Mouse (Mus musculus) stomach, embryonic 16.5 days (tissue): ENCODE data around the gene Nudt17. TPM values are rescaled to one million over a fixed set of nuclear protein-coding genes. Genes with fewer than 3 reads are reported as not detected.

ENCODE experiments used
- ATAC-seq: fragments of 200-750 bp; cut with Nextera tagmentation; 2 replicates; pipeline ENCODE4 v1.8.0; 2017; ENCODE audit warnings: moderate number of reproducible peaks, moderate TSS enrichment; ENCODE audit not compliant: insufficient read depth, low FRiP score
- H3K27ac ChIP-seq: fragments of 300-500 bp; sonication (generic); 2 replicates; pipeline ENCODE4 v1.5.1; 2014; ENCODE audit warnings: low read length
- H3K27me3 ChIP-seq: fragments of 300-500 bp; sonication (generic); 2 replicates; pipeline ENCODE4 v1.6.1; 2014; ENCODE audit warnings: low read length, control low read depth, mixed read lengths; ENCODE audit not compliant: control insufficient read depth, insufficient read depth
- H3K36me3 ChIP-seq: fragments of 300-500 bp; sonication (generic); 2 replicates; pipeline ENCODE4 v1.6.1; 2014; ENCODE audit warnings: low read length; ENCODE audit not compliant: control insufficient read depth, insufficient read depth
- H3K4me1 ChIP-seq: fragments of 300-500 bp; sonication (generic); 2 replicates; pipeline ENCODE4 v1.6.1; 2014; ENCODE audit warnings: low read length, control low read depth, mixed read lengths; ENCODE audit not compliant: control insufficient read depth, insufficient read depth
- H3K4me2 ChIP-seq: fragments of 300-500 bp; sonication (generic); 2 replicates; pipeline ENCODE4 v1.6.1; 2014; ENCODE audit warnings: low read depth, low read length, mixed read lengths
- H3K4me3 ChIP-seq: fragments of 300-500 bp; sonication (generic); replicated peaks from 2 replicates; pipeline ENCODE4 v1.5.1; 2014; ENCODE audit warnings: mild to moderate bottlenecking, low read length
- H3K9ac ChIP-seq: fragments of 300-500 bp; sonication (generic); 2 replicates; pipeline ENCODE4 v1.6.1; 2014; ENCODE audit warnings: low read length
- H3K9me3 ChIP-seq: fragments of 300-500 bp; sonication (generic); replicated peaks from 2 replicates; pipeline ENCODE4 v1.6.1; 2016; ENCODE audit warnings: low read length, control low read depth; ENCODE audit not compliant: control insufficient read depth
- WGBS: fragments of 180-500 bp; shearing (Covaris S2); extraction: QIAGEN DNeasy Blood & Tissue Kit; methylation state at CpG from one replicate; pipeline ENCODE4 v1.1.7; 2014; 5-methylcytosine and 5-hydroxymethylcytosine counted together
- polyA plus RNA-seq: library from polyadenylated mRNA; unstranded; fragments of >200 nt; fragmentation: Nextera tagmentation; extraction: Ambion mirVana; gene quantifications from 2 replicates; pipeline ENCODE4 v1.2.1, GENCODE M21; 2015

The Nudt17 gene
- polyA plus RNA-seq, 1 experiment from 2014 or later = 7.0 TPM

DNA sequence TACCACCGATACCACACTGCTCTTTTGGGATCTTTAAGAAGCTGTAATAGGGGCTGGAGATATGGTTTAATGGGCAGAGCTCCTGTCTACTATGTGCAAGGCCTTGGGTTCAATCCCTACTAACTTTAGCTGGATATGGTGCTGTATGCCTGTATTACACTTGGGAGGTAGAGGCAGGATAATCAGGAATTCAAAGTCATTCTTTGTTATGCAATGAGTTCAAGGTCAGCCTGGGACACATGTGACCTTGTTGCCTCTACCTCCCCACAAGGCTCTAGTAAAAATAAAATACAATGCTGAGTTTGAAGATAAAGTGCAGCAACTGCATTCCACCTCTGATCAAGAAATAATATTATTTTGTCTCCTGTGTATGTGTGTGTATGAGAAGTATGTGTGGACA lies 25.6 kb upstream of the Nudt17 start:
- H3K4me3 ChIP-seq = no peak overlapping the region
- no peak for ATAC-seq
- H3K36me3 ChIP-seq = no peaks in the 10 kb centered on the region
- H3K27ac ChIP-seq = no peak overlapping the region
- H3K27me3 ChIP-seq = no peaks in the 10 kb centered on the region
- H3K4me2 ChIP-seq = no peak overlapping the region
- no peak overlapping the region for H3K9ac ChIP-seq
- 90% methylated on average over 1 of the region's 1 CpGs for WGBS
- H3K9me3 ChIP-seq = no peaks in the 10 kb centered on the region
- H3K4me1 ChIP-seq = peaks cover 8% of the 10 kb centered on the region

DNA sequence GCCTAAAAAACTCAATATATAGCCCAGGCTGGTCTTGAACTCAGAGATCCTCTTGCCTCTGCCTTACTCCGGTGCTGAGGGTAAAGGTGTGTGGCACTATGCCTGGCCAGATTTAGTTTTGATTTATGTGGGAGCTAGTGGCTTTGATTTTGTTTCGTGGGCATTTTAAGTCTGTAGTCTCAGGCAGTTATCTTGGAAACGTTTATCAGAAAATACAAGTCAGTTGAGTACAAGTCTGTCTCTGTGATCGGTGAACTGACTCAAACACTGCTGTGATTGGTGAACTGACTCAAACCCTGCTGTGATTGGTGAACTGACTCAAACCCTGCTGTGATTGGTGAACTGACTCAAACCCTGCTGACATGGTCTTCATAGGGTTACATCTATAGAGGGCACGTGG lies 22.4 kb upstream of the Nudt17 start:
- Histone ChIP-seq H3K4me2 (no peak overlapping the region), H3K9me3 (no peaks in the 10 kb centered on the region), H3K4me3 (no peak overlapping the region), H3K36me3 (no peaks in the 10 kb centered on the region), H3K9ac (no peak overlapping the region), H3K27ac (no peak overlapping the region), H3K27me3 (no peaks in the 10 kb centered on the region), H3K4me1 (peaks cover 20% of the 10 kb centered on the region)
- ATAC-seq = no peak
- 69% methylated on average over 5 of the region's 5 CpGs for WGBS

DNA sequence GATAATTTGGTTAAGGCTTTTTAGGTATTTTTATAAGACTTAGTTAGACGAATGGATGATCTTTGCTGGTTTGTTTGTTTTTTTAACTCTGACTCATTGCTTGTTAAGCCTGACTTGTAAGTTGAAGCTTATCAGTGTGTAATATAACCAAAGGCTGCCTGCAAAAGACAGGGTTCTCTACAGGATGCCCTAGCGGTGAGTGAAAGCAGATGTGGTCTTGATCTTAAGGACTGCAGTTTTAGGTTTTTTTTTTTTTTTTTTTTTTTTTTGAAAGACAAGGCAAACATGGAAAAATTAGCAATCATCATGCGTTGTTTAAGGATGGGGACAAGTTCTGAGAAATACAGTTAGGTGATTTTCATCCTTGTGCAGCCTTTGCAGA lies 21.0 kb upstream of the Nudt17 start:
- H3K27me3 ChIP-seq = no peaks in the 10 kb centered on the region
- 37% methylated on average over 3 of the region's 3 CpGs for WGBS
- H3K27ac ChIP-seq = no peak overlapping the region
- no peak overlapping the region for H3K9ac ChIP-seq
- H3K4me2 ChIP-seq = no peak overlapping the region
- no peak for ATAC-seq
- no peaks in the 10 kb centered on the region for H3K36me3 ChIP-seq
- H3K4me1 ChIP-seq = peaks cover 20% of the 10 kb centered on the region
- H3K9me3 ChIP-seq = no peaks in the 10 kb centered on the region
- no peak overlapping the region for H3K4me3 ChIP-seq

DNA sequence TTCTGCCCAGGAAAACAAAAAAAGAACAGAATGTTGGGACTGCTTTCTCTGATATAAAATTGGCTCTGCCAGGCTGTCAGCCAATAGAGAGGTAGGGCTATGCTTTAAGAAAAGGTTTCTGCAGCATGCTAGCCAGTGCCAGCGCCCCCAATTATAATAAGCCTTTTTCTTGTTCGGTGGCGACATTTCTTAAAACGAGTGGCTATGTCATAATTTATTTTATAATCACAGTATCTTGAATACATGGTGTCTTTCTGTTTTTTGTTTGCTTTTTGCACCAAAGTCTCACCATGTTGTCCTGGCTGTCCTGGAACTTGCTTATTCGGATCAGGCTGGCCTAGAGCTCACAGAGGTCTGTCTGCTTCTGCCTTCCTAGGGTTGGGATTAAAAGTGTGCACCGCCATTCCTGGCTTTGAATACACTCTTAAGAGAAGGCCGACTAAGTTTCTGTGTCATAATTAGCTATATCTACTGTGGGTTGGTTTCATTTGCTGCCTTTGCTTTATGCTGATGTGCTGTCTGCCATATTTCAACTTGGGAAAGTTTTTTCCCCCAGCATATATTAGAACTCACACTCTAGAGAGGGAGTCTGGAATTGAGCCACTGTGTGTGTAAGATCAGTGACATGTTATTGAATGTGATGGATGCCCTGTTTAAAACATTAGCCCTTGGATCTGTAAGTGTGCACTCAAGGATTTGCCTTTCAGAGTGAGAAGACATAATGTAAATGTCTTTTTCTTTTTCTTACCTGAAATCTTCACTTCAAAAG lies 20.5 kb upstream of the Nudt17 start:
- Histone ChIP-seq H3K4me3 (peak overlapping the region; percentile 99), H3K4me1 (peaks cover 20% of the 10 kb centered on the region), H3K36me3 (no peaks in the 10 kb centered on the region), H3K4me2 (peak overlapping the region; percentile 69), H3K9ac (peak overlapping the region; percentile 94; the same call in 1 of the 2 replicates), H3K27ac (peak overlapping the region; percentile 79), H3K27me3 (no peaks in the 10 kb centered on the region), H3K9me3 (no peaks in the 10 kb centered on the region)
- WGBS = 43% methylated on average over 7 of the region's 7 CpGs
- no peak for ATAC-seq

DNA sequence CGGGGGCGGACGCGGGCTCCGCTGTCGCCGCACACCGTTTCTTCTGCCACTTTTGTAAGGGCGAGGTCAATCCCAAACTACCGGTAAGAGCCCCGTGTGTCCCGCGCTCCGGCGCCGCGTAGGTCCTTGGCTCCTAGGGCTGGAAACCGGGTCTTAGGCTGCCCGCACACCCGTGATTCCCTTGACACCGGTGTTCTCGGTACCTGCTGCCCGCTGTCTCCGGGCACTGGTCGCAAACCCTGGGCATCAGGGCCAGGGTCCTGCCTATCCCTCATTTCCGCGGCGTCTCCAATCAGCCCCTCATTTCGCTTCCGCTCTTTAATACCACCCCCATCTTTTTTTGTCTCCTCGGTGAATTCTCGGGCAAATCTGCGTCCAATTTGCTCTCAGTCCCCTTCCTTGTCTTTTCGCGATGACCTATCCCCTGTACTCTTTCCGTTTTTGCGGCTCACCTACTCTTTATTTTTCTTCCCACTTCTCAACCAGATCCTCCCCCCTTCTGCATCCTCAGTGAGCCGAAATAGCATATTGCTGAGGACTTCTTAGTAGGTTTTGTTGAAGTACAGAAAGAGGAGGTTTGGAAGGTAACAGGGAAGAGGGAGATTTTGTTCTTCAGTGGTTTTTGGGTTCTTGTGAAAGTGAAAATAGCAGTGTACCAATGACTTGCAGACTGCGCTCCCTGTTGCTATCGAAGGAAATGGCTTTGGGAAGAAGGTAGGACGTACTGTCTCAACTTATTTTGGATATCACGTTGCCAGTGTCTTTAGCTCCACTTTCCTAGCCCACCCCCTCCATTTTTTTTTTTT lies 19.7 kb upstream of the Nudt17 start:
- Histone ChIP-seq H3K4me3 (peak overlapping the region; percentile 99), H3K27me3 (no peaks in the 10 kb centered on the region), H3K9ac (peak overlapping the region; percentile 94), H3K27ac (peak overlapping the region; percentile 79), H3K36me3 (peaks cover 6% of the 10 kb centered on the region; the same call in 1 of the 2 replicates), H3K4me2 (peak overlapping the region; percentile 69), H3K4me1 (peaks cover 20% of the 10 kb centered on the region), H3K9me3 (no peaks in the 10 kb centered on the region)
- under 1% methylated on average over 38 of the region's 42 CpGs for WGBS
- ATAC-seq = peak; percentile 45

DNA sequence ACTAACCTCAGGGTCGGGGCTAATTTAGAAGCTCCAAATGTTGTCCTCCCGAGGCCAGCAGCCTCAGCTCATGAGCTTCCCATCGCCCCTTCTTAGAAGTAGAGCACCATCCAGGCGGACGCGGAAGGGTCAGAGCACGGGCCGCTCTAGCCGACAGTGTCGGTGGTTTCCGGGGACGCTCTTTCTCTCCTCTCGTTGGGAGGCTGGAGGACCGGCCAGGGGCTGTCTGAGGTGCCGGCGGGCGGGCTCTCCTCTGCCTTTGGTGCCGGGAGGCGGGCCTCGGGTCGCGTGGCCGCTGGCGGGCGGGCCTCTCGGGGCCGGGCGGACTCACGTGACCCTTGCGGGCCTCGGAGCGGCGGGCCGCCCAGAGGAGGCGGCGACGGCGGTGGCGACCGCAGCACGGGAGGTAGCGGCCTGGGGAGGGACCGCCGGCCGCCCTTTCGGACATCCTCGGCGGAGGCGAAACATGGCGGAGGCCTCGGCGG lies 19.0 kb upstream of the Nudt17 start, which contains the start of the genes Polr3c and Rnf115:
TSS of gene Polr3c (minus strand) at position 286 of the 485 bp plus-strand sequence.
TSS of gene Rnf115 (plus strand) at position 322 of the 485 bp plus-strand sequence.
- peaks cover 6% of the 10 kb centered on the region; the same call in 1 of the 2 replicates for H3K36me3 ChIP-seq
- H3K9ac ChIP-seq = peak within 1 kb of the TSS; percentile 94
- H3K9me3 ChIP-seq = no peaks in the 10 kb centered on the region
- H3K4me2 ChIP-seq = peak within 1 kb of the TSS; percentile 74
- ATAC-seq = peak; percentile 99
- no peaks in the 10 kb centered on the region for H3K27me3 ChIP-seq
- H3K4me3 ChIP-seq = peak within 1 kb of the TSS; percentile 99
- WGBS = under 1% methylated on average over 45 of the region's 52 CpGs
- peak within 1 kb of the TSS; percentile 79 for H3K27ac ChIP-seq
- H3K4me1 ChIP-seq = peaks cover 20% of the 10 kb centered on the region

DNA sequence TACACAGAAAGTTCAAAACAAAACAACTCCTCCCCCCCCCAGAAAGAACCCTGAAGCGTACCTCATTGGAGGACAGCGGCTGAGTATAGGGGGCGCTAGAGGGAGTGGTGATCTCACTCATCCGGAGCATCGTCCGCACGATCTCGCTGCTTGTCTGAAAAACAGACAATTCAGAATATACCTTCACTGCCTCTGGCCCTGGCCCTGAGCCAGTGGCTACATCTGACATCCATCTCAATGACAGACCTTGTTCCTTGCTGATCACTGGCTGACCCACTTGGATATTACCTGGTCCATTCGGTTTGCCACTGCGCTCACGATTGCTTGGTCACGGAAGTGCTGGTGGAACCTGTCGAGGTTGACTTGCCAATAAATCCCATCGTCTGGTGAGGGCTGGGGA lies 10.8 kb upstream of the Nudt17 start:
- H3K36me3 ChIP-seq = peaks cover 20% of the 10 kb centered on the region
- ATAC-seq = no peak

DNA sequence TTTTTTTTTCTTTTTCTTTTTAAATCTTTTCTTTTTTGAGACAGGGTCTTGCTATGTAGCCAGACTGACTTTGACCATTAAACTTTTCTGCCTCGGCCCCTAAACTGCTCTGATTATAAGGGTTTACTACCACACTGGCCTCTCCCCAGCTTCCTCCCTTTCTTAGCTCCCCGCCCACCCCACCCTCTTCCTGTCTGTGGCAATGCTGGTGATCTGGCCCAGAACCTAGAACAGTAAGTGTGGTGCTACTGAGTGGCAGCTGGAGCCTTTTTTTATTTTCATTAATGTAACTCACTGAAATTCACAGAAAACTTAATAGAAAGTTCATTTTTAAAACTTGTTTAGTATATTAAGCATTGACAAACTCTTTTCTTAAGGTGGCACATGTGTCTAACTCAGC lies 7.5 kb upstream of the Nudt17 start:
- peaks cover 20% of the 10 kb centered on the region; the same call in 1 of the 2 replicates for H3K36me3 ChIP-seq
- WGBS = 79% methylated on average over 2 of the region's 2 CpGs

More for the DNA sequence above, 10.8 kb upstream of the Nudt17 start:
- no peaks in the 10 kb centered on the region for H3K4me1 ChIP-seq
- WGBS = 46% methylated on average over 14 of the region's 14 CpGs
- H3K9me3 ChIP-seq = no peaks in the 10 kb centered on the region
- H3K27me3 ChIP-seq = no peaks in the 10 kb centered on the region
- H3K4me3 ChIP-seq = no peak overlapping the region
- H3K9ac ChIP-seq = no peak overlapping the region
- no peak overlapping the region for H3K4me2 ChIP-seq
- H3K27ac ChIP-seq = no peak overlapping the region

DNA sequence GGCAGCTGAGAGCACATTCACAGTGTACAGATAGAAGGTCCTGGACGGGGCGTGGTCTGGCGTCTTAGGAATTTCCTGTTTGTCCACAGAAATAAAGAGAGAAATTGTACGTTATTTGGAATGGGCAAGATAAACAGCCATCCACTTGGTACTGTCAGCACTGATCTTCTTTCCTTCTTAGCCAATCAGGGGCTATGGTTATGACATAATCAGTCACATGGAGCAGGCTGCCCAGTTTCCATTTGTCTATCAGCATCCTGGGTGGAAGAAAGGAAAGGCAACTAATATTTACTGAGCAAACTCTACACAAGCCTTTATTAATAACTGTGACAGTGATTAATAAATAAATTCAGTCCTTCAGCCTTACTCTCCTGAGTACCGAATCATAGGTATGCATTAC lies 5.9 kb upstream of the Nudt17 start:
- ATAC-seq = no peak
- Histone ChIP-seq H3K36me3 (peaks cover 27% of the 10 kb centered on the region; the same call in 1 of the 2 replicates), H3K4me3 (no peak overlapping the region), H3K4me2 (no peak overlapping the region), H3K27ac (no peak overlapping the region), H3K9ac (no peak overlapping the region), H3K9me3 (no peaks in the 10 kb centered on the region), H3K4me1 (no peaks in the 10 kb centered on the region), H3K27me3 (no peaks in the 10 kb centered on the region)
- 79% methylated on average over 5 of the region's 5 CpGs for WGBS

More for the DNA sequence above, 7.5 kb upstream of the Nudt17 start:
- Histone ChIP-seq H3K9ac (no peak overlapping the region), H3K9me3 (no peaks in the 10 kb centered on the region), H3K4me1 (no peaks in the 10 kb centered on the region), H3K4me3 (no peak overlapping the region), H3K4me2 (no peak overlapping the region), H3K27me3 (no peaks in the 10 kb centered on the region), H3K27ac (no peak overlapping the region)
- ATAC-seq = no peak
